In the genomic region with DNA sequence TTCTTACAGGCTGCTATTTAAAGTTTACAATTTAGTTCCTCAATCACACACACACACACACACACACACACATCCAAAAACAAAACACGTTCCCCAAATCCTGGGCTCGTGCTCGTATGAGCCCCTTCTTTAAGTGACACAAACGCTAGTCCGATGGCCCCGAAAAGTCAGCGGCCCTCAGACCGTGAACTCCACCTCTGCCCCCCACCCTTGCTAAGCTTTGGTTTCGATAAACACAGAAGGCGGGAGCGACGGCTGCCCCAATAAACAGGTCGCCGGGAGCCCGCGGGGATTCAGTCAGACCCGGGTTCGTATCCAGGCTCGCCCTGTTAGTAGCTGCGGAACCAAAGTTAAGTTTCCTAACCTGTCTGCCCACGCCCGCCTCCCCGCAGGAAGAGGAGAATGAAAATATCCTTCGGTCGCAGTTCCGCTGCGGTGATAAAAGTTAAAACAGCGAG, we compare ENCODE assay signal across 8 mouse cellular contexts. TPM values are rescaled to one million over a fixed set of nuclear protein-coding genes. Genes with fewer than 3 reads are reported as not detected.
A peak's percentile ranks its signal among the peaks of the same experiment; 100 is the strongest.
DNase-seq lines count a peak whose midpoint lies in the region; ATAC-seq and TF ChIP-seq lines count a peak whose summit lies in the region.

No protein-coding gene starts in this region.

- peak; percentile 70 for DNase-seq in CD4-positive helper T cell, adult 2 months (ENCODE audit: low read depth, low spot score)
- peak; percentile 68 for DNase-seq in adrenal gland, postnatal 14 days
- DNase-seq in kidney, postnatal 10 days: peak; percentile 71
- no peak for DNase-seq in neural tube, embryonic 11.5 days (ENCODE audit: low spot score)

- under 1% methylated on average over 28 of the region's 28 CpGs for WGBS in embryonic facial prominence, embryonic 15.5 days
- WGBS in heart, embryonic 14.5 days: 0% methylated on average over 28 of the region's 28 CpGs
- WGBS in liver, embryonic 16.5 days (ENCODE audit: insufficient replicate concordance): 0% methylated on average over 26 of the region's 28 CpGs
- 0% methylated on average over 28 of the region's 28 CpGs for WGBS in neural tube, embryonic 11.5 days

- peak overlapping the region; percentile 94 for H3K9ac ChIP-seq in embryonic facial prominence, embryonic 15.5 days
- H3K9ac ChIP-seq in heart, embryonic 14.5 days (ENCODE audit: low read length): peak overlapping the region; percentile 98
- H3K9ac ChIP-seq in liver, embryonic 16.5 days (ENCODE audit: low read depth, low read length): peak overlapping the region; percentile 95
- peak overlapping the region; percentile 92 for H3K9ac ChIP-seq in neural tube, embryonic 11.5 days (ENCODE audit: low read length)

- no peak for TF ChIP-seq POLR2A in testis, adult 2 months (IDR thresholded peaks at IDR 0.05; ENCODE audit: control insufficient read depth, low read depth, low read length)

- H3K4me2 ChIP-seq in embryonic facial prominence, embryonic 15.5 days (replicated peaks): peak overlapping the region; percentile 59
- H3K4me2 ChIP-seq in heart, embryonic 14.5 days (ENCODE audit: low read length): peak overlapping the region; percentile 64
- H3K4me2 ChIP-seq in liver, embryonic 16.5 days (ENCODE audit: low read depth, low read length): peak overlapping the region; percentile 64
- H3K4me2 ChIP-seq in neural tube, embryonic 11.5 days (ENCODE audit: low read depth): peak overlapping the region; percentile 59

- peak overlapping the region; percentile 93 for H3K4me3 ChIP-seq in embryonic facial prominence, embryonic 15.5 days (replicated peaks)
- peak overlapping the region; percentile 76 to 96 for H3K4me3 ChIP-seq in heart, embryonic 14.5 days (ENCODE audit: control insufficient read depth in 1 of 2, insufficient read depth in 1 of 2, low read depth in 1 of 2, low read length in 2 of 2)
- H3K4me3 ChIP-seq in liver, embryonic 16.5 days (ENCODE audit: low read depth, low read length): peak overlapping the region; percentile 87
- H3K4me3 ChIP-seq in neural tube, embryonic 11.5 days (ENCODE audit: low read depth, low read length): peak overlapping the region; percentile 91
- H3K4me3 ChIP-seq in testis, adult 2 months (ENCODE audit: control insufficient read depth, low read depth, low read length): peak overlapping the region; percentile 96

- peaks cover 16% of the 10 kb centered on the region for H3K36me3 ChIP-seq in embryonic facial prominence, embryonic 15.5 days
- H3K36me3 ChIP-seq in heart, embryonic 14.5 days (ENCODE audit: control insufficient read depth, insufficient read depth, low read length): peaks cover 23% of the 10 kb centered on the region
- H3K36me3 ChIP-seq in liver, embryonic 16.5 days (ENCODE audit: control insufficient read depth, insufficient read depth): peaks cover 21% of the 10 kb centered on the region
- H3K36me3 ChIP-seq in neural tube, embryonic 11.5 days (ENCODE audit: control insufficient read depth, insufficient read depth, low read length): peaks cover 3% of the 10 kb centered on the region
- H3K36me3 ChIP-seq in testis, adult 2 months (ENCODE audit: control insufficient read depth, insufficient read depth, low read length): no peaks in the 10 kb centered on the region; the same call in 1 of the 2 replicates

- ATAC-seq in embryonic facial prominence, embryonic 15.5 days (ENCODE audit: insufficient number of reproducible peaks, low FRiP score, low TSS enrichment, low read depth): no peak
- no peak for ATAC-seq in heart, embryonic 14.5 days (ENCODE audit: insufficient number of reproducible peaks, insufficient read depth, low FRiP score, low read depth)
- peak; percentile 37 for ATAC-seq in liver, embryonic 16.5 days (ENCODE audit: low read depth)
- peak; percentile 10; the same call in 1 of the 2 replicates for ATAC-seq in neural tube, embryonic 11.5 days (ENCODE audit: insufficient read depth, low FRiP score, low TSS enrichment)

- TF ChIP-seq CTCF in testis, adult 2 months (IDR thresholded peaks at IDR 0.05; ENCODE audit: control insufficient read depth, insufficient read depth, insufficient replicate concordance, low read depth, low read length): no peak

- H3K27me3 ChIP-seq in embryonic facial prominence, embryonic 15.5 days: no peaks in the 10 kb centered on the region
- H3K27me3 ChIP-seq in heart, embryonic 14.5 days (ENCODE audit: control insufficient read depth, insufficient read depth, low read length): no peaks in the 10 kb centered on the region
- no peaks in the 10 kb centered on the region for H3K27me3 ChIP-seq in liver, embryonic 16.5 days (ENCODE audit: control insufficient read depth, insufficient read depth, low read depth, low read length)
- H3K27me3 ChIP-seq in neural tube, embryonic 11.5 days (ENCODE audit: control insufficient read depth, insufficient read depth, low read length): no peaks in the 10 kb centered on the region
- no peaks in the 10 kb centered on the region for H3K27me3 ChIP-seq in testis, adult 2 months (ENCODE audit: control insufficient read depth, insufficient read depth, low read length)

- H3K4me1 ChIP-seq in embryonic facial prominence, embryonic 15.5 days: peaks cover 8% of the 10 kb centered on the region; the same call in 1 of the 2 replicates
- peaks cover 0 to 13% of the 10 kb centered on the region in 2 experiments; a peak in 2 of 4 replicates for H3K4me1 ChIP-seq in heart, embryonic 14.5 days (ENCODE audit: control insufficient read depth in 2 of 2, insufficient read depth in 2 of 2, low read length in 2 of 2)
- H3K4me1 ChIP-seq in liver, embryonic 16.5 days (ENCODE audit: control insufficient read depth, low read depth, low read length): peaks cover 9% of the 10 kb centered on the region
- no peaks in the 10 kb centered on the region for H3K4me1 ChIP-seq in neural tube, embryonic 11.5 days (ENCODE audit: control insufficient read depth, insufficient read depth, low read length)
- H3K4me1 ChIP-seq in testis, adult 2 months (ENCODE audit: control insufficient read depth, insufficient read depth, low read length): no peaks in the 10 kb centered on the region

- no peaks in the 10 kb centered on the region for H3K9me3 ChIP-seq in embryonic facial prominence, embryonic 15.5 days (replicated peaks)
- no peaks in the 10 kb centered on the region for H3K9me3 ChIP-seq in heart, embryonic 14.5 days (ENCODE audit: control insufficient read depth, low read length)
- no peaks in the 10 kb centered on the region for H3K9me3 ChIP-seq in liver, embryonic 16.5 days (replicated peaks; ENCODE audit: control insufficient read depth, low read length)
- no peaks in the 10 kb centered on the region for H3K9me3 ChIP-seq in neural tube, embryonic 11.5 days (ENCODE audit: control insufficient read depth, low read length)

- H3K27ac ChIP-seq in embryonic facial prominence, embryonic 15.5 days (replicated peaks): peak overlapping the region; percentile 88
- H3K27ac ChIP-seq in heart, embryonic 14.5 days (replicated peaks in 1 of 2; ENCODE audit: control insufficient read depth in 1 of 2, insufficient read depth in 1 of 2, low read depth in 2 of 2, low read length in 2 of 2): peak overlapping the region; percentile 87 to 95
- H3K27ac ChIP-seq in liver, embryonic 16.5 days (ENCODE audit: low read length): peak overlapping the region; percentile 91
- H3K27ac ChIP-seq in neural tube, embryonic 11.5 days (ENCODE audit: low read depth, low read length): peak overlapping the region; percentile 82
- H3K27ac ChIP-seq in testis, adult 2 months (ENCODE audit: control insufficient read depth, insufficient read depth, low read depth, low read length): peak overlapping the region; percentile 93

RNA-seq across cellular contexts. Expression of gene Rfwd3, which starts 0.6 kb away (rescaled TPM):
- 46.5 and 49.0 TPM in 2 replicates for total RNA-seq in adrenal gland, postnatal 14 days (2021)
- polyA plus RNA-seq in embryonic facial prominence, embryonic 15.5 days (2015; fragmentation: Nextera tagmentation; extraction: Ambion mirVana): 40.4 and 44.2 TPM in 2 replicates
- polyA plus RNA-seq in heart, embryonic 14.5 days (2014; fragmentation: Nextera tagmentation; extraction: Ambion mirVana): 34.5 and 36.6 TPM in 2 replicates
- polyA plus RNA-seq in liver, embryonic 16.5 days (2015; fragmentation: Nextera tagmentation; extraction: Ambion mirVana): 44.6 and 48.2 TPM in 2 replicates
- polyA plus RNA-seq in neural tube, embryonic 11.5 days (2014; fragmentation: Nextera tagmentation; extraction: Ambion mirVana): 84.1 and 85.4 TPM in 2 replicates
- 22.3 and 25.5 TPM in 2 replicates for polyA plus RNA-seq in testis, adult 2 months (2012; rRNA removed)

RNA-seq across cellular contexts. Expression of gene Mlkl, which starts 38.6 kb away (rescaled TPM):
- 14.0 and 19.1 TPM in 2 replicates for total RNA-seq in adrenal gland, postnatal 14 days (2021)
- polyA plus RNA-seq in embryonic facial prominence, embryonic 15.5 days (2015; fragmentation: Nextera tagmentation; extraction: Ambion mirVana): 1.2 and 1.3 TPM in 2 replicates
- polyA plus RNA-seq in heart, embryonic 14.5 days (2014; fragmentation: Nextera tagmentation; extraction: Ambion mirVana): 2.5 and 2.9 TPM in 2 replicates
- polyA plus RNA-seq in liver, embryonic 16.5 days (2015; fragmentation: Nextera tagmentation; extraction: Ambion mirVana): 2.8 and 3.3 TPM in 2 replicates
- polyA plus RNA-seq in neural tube, embryonic 11.5 days (2014; fragmentation: Nextera tagmentation; extraction: Ambion mirVana): 0.28 and 0.37 TPM in 2 replicates
- 2.9 and 3.9 TPM in 2 replicates for polyA plus RNA-seq in testis, adult 2 months (2012; rRNA removed)

RNA-seq across cellular contexts. Expression of gene Glg1, which starts 40.4 kb away (rescaled TPM):
- 95.5 and 98.6 TPM in 2 replicates for total RNA-seq in adrenal gland, postnatal 14 days (2021)
- polyA plus RNA-seq in embryonic facial prominence, embryonic 15.5 days (2015; fragmentation: Nextera tagmentation; extraction: Ambion mirVana): 80.6 and 83.5 TPM in 2 replicates
- polyA plus RNA-seq in heart, embryonic 14.5 days (2014; fragmentation: Nextera tagmentation; extraction: Ambion mirVana): 83.5 and 85.1 TPM in 2 replicates
- polyA plus RNA-seq in liver, embryonic 16.5 days (2015; fragmentation: Nextera tagmentation; extraction: Ambion mirVana): 14.6 and 17.4 TPM in 2 replicates
- 78.3 and 83.2 TPM in 2 replicates for polyA plus RNA-seq in neural tube, embryonic 11.5 days (2014; fragmentation: Nextera tagmentation; extraction: Ambion mirVana)
- polyA plus RNA-seq in testis, adult 2 months (2012; rRNA removed): 11.1 and 13.4 TPM in 2 replicates

Comparison
In these comparisons a context has a peak if more than half of its experiments do, and no peak if none do; other contexts are left out.
1. ATAC-seq: peak in liver, embryonic 16.5 days (single experiment) and neural tube, embryonic 11.5 days (single experiment); none in embryonic facial prominence, embryonic 15.5 days (single experiment) and heart, embryonic 14.5 days (single experiment).
2. Peak in every context shown above with its lines, with median percentiles within 50 percentile points of each other: H3K27ac ChIP-seq, H3K4me2 ChIP-seq, H3K4me3 ChIP-seq and H3K9ac ChIP-seq.